Mouse (Mus musculus): ENCODE measurements at regions not wholly inside any gene's neighbourhood (a gene's known extent, or its start where the extent isn't known, plus 50 kb on each side); places are given as distances from the start of the nearest gene placed in this dataset.

- TF ChIP-seq CTCF (IDR thresholded peaks at IDR 0.05; ENCODE audit: low read depth, low read length) (no peak), POLR2A (IDR thresholded peaks at IDR 0.05; ENCODE audit: insufficient read depth, low read length) (no peak)
Measured at GRCm38 (mm10) chr13:52721463-52721862, 138.5 kb downstream of the Syk start.
